Comparison of ENCODE assay signal across 8 mouse cellular contexts in the genomic region with DNA sequence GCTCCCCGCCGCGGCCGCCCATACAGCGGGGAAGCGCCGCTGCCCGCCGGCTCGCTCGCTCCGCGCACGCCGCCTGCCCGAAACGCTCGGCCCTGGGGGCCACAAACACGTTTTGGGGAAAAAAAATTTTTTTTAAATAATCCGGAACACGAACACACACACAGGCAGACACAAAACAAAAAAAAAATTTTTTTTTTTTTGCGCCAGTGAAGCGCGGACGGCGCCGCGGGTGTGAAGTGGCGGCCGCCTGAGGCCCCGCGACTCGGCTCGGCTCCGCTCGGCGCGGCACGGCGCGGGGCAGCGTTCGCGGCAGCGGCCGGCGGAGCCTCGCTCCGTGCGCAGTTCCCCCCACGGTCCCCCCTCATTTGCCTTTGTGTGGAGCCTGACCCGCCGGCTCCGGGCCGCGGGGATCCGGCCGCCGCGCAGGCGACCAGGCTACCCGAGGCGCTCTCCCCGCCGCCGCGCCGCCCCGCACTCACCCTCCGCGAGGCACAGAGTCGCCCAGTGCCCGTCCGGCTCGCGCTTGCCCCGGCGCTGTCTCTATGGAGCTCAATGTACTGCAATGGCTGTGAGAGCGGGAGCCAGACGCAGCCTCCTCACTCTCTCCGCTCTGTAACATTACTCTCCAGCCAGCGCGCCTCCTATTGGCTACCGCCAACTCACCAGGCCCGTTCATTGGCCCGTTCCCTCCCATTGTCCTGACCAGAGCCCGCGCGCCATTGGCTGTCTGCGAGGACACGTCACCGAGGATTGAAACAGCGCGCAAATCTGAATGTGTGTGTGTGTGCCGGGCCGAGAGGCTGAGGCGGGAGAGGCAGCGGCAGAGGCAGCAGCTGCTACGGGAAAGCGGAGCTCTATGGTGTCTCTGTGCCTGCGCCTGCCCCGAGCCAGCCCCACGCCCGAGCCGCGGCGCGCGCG. TPM values are rescaled to one million over a fixed set of nuclear protein-coding genes. Genes with fewer than 3 reads are reported as not detected.
A peak's percentile ranks its signal among the peaks of the same experiment; 100 is the strongest.
DNase-seq lines count a peak whose midpoint lies in the region; ATAC-seq and TF ChIP-seq lines count a peak whose summit lies in the region.

No protein-coding gene starts in this region.

- no peak for TF ChIP-seq CTCF in bone marrow macrophage, adult 2 months (IDR thresholded peaks at IDR 0.05; ENCODE audit: low read depth, low read length)
- TF ChIP-seq CTCF in embryonic fibroblast, embryonic 13.5 days (IDR thresholded peaks at IDR 0.05; ENCODE audit: borderline replicate concordance, insufficient read depth, low read length) = no peak

- peak; percentile 97 for ATAC-seq in kidney, embryonic 14.5 days (ENCODE audit: low FRiP score, low TSS enrichment)
- ATAC-seq in limb, embryonic 15.5 days (ENCODE audit: insufficient number of reproducible peaks, low FRiP score, low TSS enrichment, low read depth) = peak; percentile 98
- peak; percentile 99 for ATAC-seq in monocyte, adult 5-6 weeks (replicated peaks; ENCODE audit: insufficient number of reproducible peaks, low FRiP score, low TSS enrichment, poor library complexity, severe bottlenecking)

- peaks cover 5% of the 10 kb centered on the region; the same call in 1 of the 2 replicates for H3K4me1 ChIP-seq in bone marrow macrophage, adult 2 months (ENCODE audit: control insufficient read depth, insufficient read depth, low read length)
- peaks cover 3% of the 10 kb centered on the region; the same call in 1 of the 2 replicates for H3K4me1 ChIP-seq in embryonic fibroblast, embryonic 13.5 days (ENCODE audit: control insufficient read depth, insufficient read depth, low read length)
- peaks cover 13% of the 10 kb centered on the region for H3K4me1 ChIP-seq in kidney, embryonic 14.5 days (ENCODE audit: control insufficient read depth, insufficient read depth, low read length)
- peaks cover 16% of the 10 kb centered on the region for H3K4me1 ChIP-seq in limb, embryonic 15.5 days

- 2% methylated on average over 104 of the region's 110 CpGs for WGBS in kidney, embryonic 14.5 days
- 1% methylated on average over 93 of the region's 110 CpGs for WGBS in limb, embryonic 15.5 days

- peak; percentile 99 for DNase-seq in A20 (ENCODE audit: low read depth, low spot score)
- DNase-seq in heart, adult 9 months (ENCODE audit: low spot score in 2 of 2) = peak; percentile 98 to 99
- peak; percentile 99 for DNase-seq in spleen, postnatal 4 days (ENCODE audit: low spot score in 2 of 2)

- no peaks in the 10 kb centered on the region for H3K27me3 ChIP-seq in kidney, embryonic 14.5 days (ENCODE audit: control insufficient read depth, insufficient read depth, low read length)
- no peaks in the 10 kb centered on the region for H3K27me3 ChIP-seq in limb, embryonic 15.5 days

- peak overlapping the region; percentile 100 for H3K9ac ChIP-seq in kidney, embryonic 14.5 days (ENCODE audit: low read depth, low read length)
- H3K9ac ChIP-seq in limb, embryonic 15.5 days = peak overlapping the region; percentile 97

- TF ChIP-seq POLR2A in bone marrow macrophage, adult 2 months (IDR thresholded peaks at IDR 0.05; ENCODE audit: borderline replicate concordance, low read depth, low read length) = no peak
- peak; percentile 78 for TF ChIP-seq POLR2A in embryonic fibroblast, embryonic 13.5 days (IDR thresholded peaks at IDR 0.05; ENCODE audit: low read depth, low read length)

- H3K36me3 ChIP-seq in kidney, embryonic 14.5 days (ENCODE audit: control insufficient read depth, insufficient read depth, low read length) = peaks cover 16% of the 10 kb centered on the region
- H3K36me3 ChIP-seq in limb, embryonic 15.5 days = peaks cover 7% of the 10 kb centered on the region; the same call in 1 of the 2 replicates

- peak overlapping the region; percentile 95 for H3K4me3 ChIP-seq in bone marrow macrophage, adult 2 months (ENCODE audit: insufficient read depth, low read length)
- peak overlapping the region; percentile 87 for H3K4me3 ChIP-seq in embryonic fibroblast, embryonic 13.5 days (ENCODE audit: insufficient read depth, low read length)
- H3K4me3 ChIP-seq in kidney, embryonic 14.5 days (ENCODE audit: low read length) = peak overlapping the region; percentile 91
- peak overlapping the region; percentile 73 for H3K4me3 ChIP-seq in limb, embryonic 15.5 days

- peak overlapping the region; percentile 97 for H3K27ac ChIP-seq in bone marrow macrophage, adult 2 months (ENCODE audit: insufficient read depth, low read depth, low read length)
- H3K27ac ChIP-seq in embryonic fibroblast, embryonic 13.5 days (ENCODE audit: insufficient read depth, low read length) = peak overlapping the region; percentile 93
- peak overlapping the region; percentile 100 for H3K27ac ChIP-seq in kidney, embryonic 14.5 days (ENCODE audit: low read depth, low read length)
- peak overlapping the region; percentile 100 for H3K27ac ChIP-seq in limb, embryonic 15.5 days

- H3K9me3 ChIP-seq in kidney, embryonic 14.5 days (ENCODE audit: control insufficient read depth, low read length) = no peaks in the 10 kb centered on the region
- H3K9me3 ChIP-seq in limb, embryonic 15.5 days = no peaks in the 10 kb centered on the region

- peak overlapping the region; percentile 89 for H3K4me2 ChIP-seq in kidney, embryonic 14.5 days (replicated peaks; ENCODE audit: low read depth, low read length)
- peak overlapping the region; percentile 98 for H3K4me2 ChIP-seq in limb, embryonic 15.5 days

RNA-seq across cellular contexts. Expression of a gene that starts 57.7 kb away (rescaled TPM):
- polyA plus RNA-seq in bone marrow macrophage, adult 2 months (2012; ENCODE audit: insufficient read depth, insufficient read length, missing spikeins) = 0.78 TPM in 1 of 2 replicates, not detected in the other
- polyA plus RNA-seq in embryonic fibroblast, embryonic 13.5 days (2011; ENCODE audit: insufficient read length, low read depth, missing spikeins) = 7.0 and 7.1 TPM in 2 replicates
- polyA plus RNA-seq in kidney, embryonic 14.5 days (2014; fragmentation: Nextera tagmentation; extraction: Ambion mirVana) = 0.47 TPM in 1 of 2 replicates, not detected in the other
- 1.2 and 3.7 TPM in 2 replicates for polyA plus RNA-seq in limb, embryonic 15.5 days (2015; fragmentation: Nextera tagmentation; extraction: Ambion mirVana)
- total RNA-seq in monocyte, adult 5-6 weeks (2017) = not detected in 3 replicates

Comparison
In these comparisons a context has a peak if more than half of its experiments do, and no peak if none do; other contexts are left out.
1. Peak in every context shown above with its lines: DNase-seq, ATAC-seq, H3K4me3 ChIP-seq and H3K27ac ChIP-seq.